Mouse (Mus musculus): ENCODE data around the gene Gpx1. TPM values are rescaled to one million over a fixed set of nuclear protein-coding genes. Genes with fewer than 3 reads are reported as not detected.
"Not testable (repeated sequence)": the region's sequence is repeated elsewhere in the genome, so short reads cannot be mapped to it uniquely, and the experiment has no call there.

The Gpx1 gene
- total RNA-seq, 2 experiments from 2014 or later = 54.9 to 69.4 TPM

GRCm38 (mm10) chr9:108307021-108307807 is 31.5 kb upstream of the Gpx1 start:
- H3K27ac ChIP-seq = peak overlapping the region; percentile 100
- intact Hi-C loops (cut with DNase I) = loop anchor here (2.0 kb wide), 1 partner anchor 42 kb away; no protein-coding TSS in a partner anchor
- peak overlapping the region; percentile 100 for H3K4me3 ChIP-seq
- no peak for DNase-seq
- TF ChIP-seq CTCF (IDR thresholded peaks at IDR 0.05) = no peak

- no peak for TF ChIP-seq CTCF (IDR thresholded peaks at IDR 0.05)
- Histone ChIP-seq H3K27ac (peak overlapping the region; percentile 100), H3K4me3 (peak overlapping the region; percentile 100)
- intact Hi-C loops (cut with DNase I) = no loop called here
- no peak for DNase-seq
Measured at GRCm38 (mm10) chr9:108308141-108308540, 30.6 kb upstream of the Gpx1 start.

GRCm38 (mm10) chr9:108317572-108317971 is 21.1 kb upstream of the Gpx1 start:
- intact Hi-C loops (cut with DNase I) = no loop called here
- no peak for DNase-seq
- Histone ChIP-seq H3K4me3 (no peak overlapping the region), H3K27ac (no peak overlapping the region)
- peak; percentile 35; the same call in 1 of the 2 replicates for TF ChIP-seq CTCF (IDR thresholded peaks at IDR 0.05)

- Histone ChIP-seq H3K4me3 (no peak overlapping the region), H3K27ac (no peak overlapping the region)
- DNase-seq = no peak
- intact Hi-C loops (cut with DNase I) = no loop called here
- TF ChIP-seq CTCF (IDR thresholded peaks at IDR 0.05) = no peak
Measured at GRCm38 (mm10) chr9:108318462-108318861, 20.2 kb upstream of the Gpx1 start.

GRCm38 (mm10) chr9:108322054-108322453 is 16.6 kb upstream of the Gpx1 start:
- TF ChIP-seq CTCF (IDR thresholded peaks at IDR 0.05) = peak; percentile 28; the same call in 1 of the 2 replicates
- DNase-seq; H3K4me3 ChIP-seq; H3K27ac ChIP-seq; intact Hi-C loops (cut with DNase I): not testable (repeated sequence)

- DNase-seq = no peak
- H3K4me3 ChIP-seq = no peak overlapping the region
- TF ChIP-seq CTCF (IDR thresholded peaks at IDR 0.05) = no peak
- H3K27ac ChIP-seq = no peak overlapping the region
- intact Hi-C loops (cut with DNase I) = no loop called here
Measured at GRCm38 (mm10) chr9:108324784-108325183, 13.9 kb upstream of the Gpx1 start.

- DNase-seq = no peak
- intact Hi-C loops (cut with DNase I) = no loop called here
- TF ChIP-seq CTCF (IDR thresholded peaks at IDR 0.05) = no peak
- H3K4me3 ChIP-seq = no peak overlapping the region
- H3K27ac ChIP-seq = no peak overlapping the region
Measured at GRCm38 (mm10) chr9:108325811-108326210, 12.9 kb upstream of the Gpx1 start.

GRCm38 (mm10) chr9:108337848-108338550 is 704 bp upstream of the Gpx1 start:
- no peak for DNase-seq
- peak overlapping the region; percentile 78 for H3K4me3 ChIP-seq
- TF ChIP-seq CTCF (IDR thresholded peaks at IDR 0.05) = no peak
- peak overlapping the region; percentile 96 for H3K27ac ChIP-seq
- intact Hi-C loops (cut with DNase I) = no loop called here

- no peak for TF ChIP-seq CTCF (IDR thresholded peaks at IDR 0.05)
- intact Hi-C loops (cut with DNase I) = no loop called here
- Histone ChIP-seq H3K27ac (peak overlapping the region; percentile 96), H3K4me3 (peak overlapping the region; percentile 78)
- no peak for DNase-seq
Measured at GRCm38 (mm10) chr9:108338551-108338885, 185 bp upstream of the Gpx1 start.

- intact Hi-C loops (cut with DNase I) = no loop called here
- Histone ChIP-seq H3K4me3 (peak overlapping the region; percentile 78), H3K27ac (peak overlapping the region; percentile 96)
- peak; percentile 49 for DNase-seq
- TF ChIP-seq CTCF (IDR thresholded peaks at IDR 0.05) = no peak
Measured at GRCm38 (mm10) chr9:108339886-108340257, 1.2 kb downstream of the Gpx1 start.

- intact Hi-C loops (cut with DNase I) = no loop called here
- no peak for DNase-seq
- TF ChIP-seq CTCF (IDR thresholded peaks at IDR 0.05) = no peak
- Histone ChIP-seq H3K27ac (peak overlapping the region; percentile 96), H3K4me3 (peak overlapping the region; percentile 78)
Measured at GRCm38 (mm10) chr9:108340258-108341138, 1.8 kb downstream of the Gpx1 start.

GRCm38 (mm10) chr9:108341139-108341475 is 2.4 kb downstream of the Gpx1 start:
- no peak for TF ChIP-seq CTCF (IDR thresholded peaks at IDR 0.05)
- intact Hi-C loops (cut with DNase I) = no loop called here
- no peak for DNase-seq
- H3K27ac ChIP-seq = peak overlapping the region; percentile 96
- H3K4me3 ChIP-seq = peak overlapping the region; percentile 78

GRCm38 (mm10) chr9:108341801-108342200 is 3.1 kb downstream of the Gpx1 start:
- Histone ChIP-seq H3K27ac (peak overlapping the region; percentile 96), H3K4me3 (no peak overlapping the region)
- TF ChIP-seq CTCF (IDR thresholded peaks at IDR 0.05) = no peak
- DNase-seq = no peak
- intact Hi-C loops (cut with DNase I) = no loop called here
